Mouse (Mus musculus): ENCODE data around the gene Col11a2. TPM values are rescaled to one million over a fixed set of nuclear protein-coding genes. Genes with fewer than 3 reads are reported as not detected.

The Col11a2 gene
- polyA plus RNA-seq, 1 experiment from 2014 or later = 4.3 TPM

DNA sequence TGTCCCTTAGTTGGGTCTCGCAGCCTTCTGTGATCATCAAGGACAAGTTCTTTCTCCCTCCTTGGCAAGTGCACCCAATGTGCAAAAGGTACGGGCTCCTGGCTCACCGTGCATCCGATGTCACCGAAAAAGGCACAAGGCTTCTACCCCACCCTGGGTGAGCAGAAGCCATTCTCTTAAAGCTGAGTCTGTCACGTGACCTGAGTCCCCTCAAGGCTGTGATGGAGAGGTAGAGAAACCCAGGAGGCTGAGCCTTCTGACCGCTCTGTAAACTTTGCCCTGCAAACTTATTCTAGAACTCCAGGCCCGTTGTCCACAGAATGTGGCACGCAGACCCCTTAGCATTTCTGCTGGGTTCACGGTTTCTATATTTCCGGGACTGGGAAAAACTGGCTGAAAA is 39.8 kb downstream of the Col11a2 start:
- H3K27me3 ChIP-seq (ENCODE audit: insufficient read depth, low read length) = peaks cover 6% of the 10 kb centered on the region; the same call in 1 of the 2 replicates
- DNase-seq (no peak), ATAC-seq (ENCODE audit: insufficient read depth) (no peak)
- H3K4me2 ChIP-seq = no peak overlapping the region
- WGBS = 81% methylated on average over 11 of the region's 11 CpGs
- no peak overlapping the region for H3K9ac ChIP-seq
- H3K4me1 ChIP-seq (ENCODE audit: insufficient read depth) = no peaks in the 10 kb centered on the region
- no peak overlapping the region for H3K27ac ChIP-seq (ENCODE audit: low read depth)
- TF ChIP-seq CTCF (IDR thresholded peaks at IDR 0.05; ENCODE audit: low read depth) = no peak
- no peaks in the 10 kb centered on the region for H3K9me3 ChIP-seq (ENCODE audit: low read depth, low read length)
- no peaks in the 10 kb centered on the region for H3K36me3 ChIP-seq (ENCODE audit: insufficient read depth)
- H3K4me3 ChIP-seq (ENCODE audit: low read depth, low read length) = no peak overlapping the region

DNA sequence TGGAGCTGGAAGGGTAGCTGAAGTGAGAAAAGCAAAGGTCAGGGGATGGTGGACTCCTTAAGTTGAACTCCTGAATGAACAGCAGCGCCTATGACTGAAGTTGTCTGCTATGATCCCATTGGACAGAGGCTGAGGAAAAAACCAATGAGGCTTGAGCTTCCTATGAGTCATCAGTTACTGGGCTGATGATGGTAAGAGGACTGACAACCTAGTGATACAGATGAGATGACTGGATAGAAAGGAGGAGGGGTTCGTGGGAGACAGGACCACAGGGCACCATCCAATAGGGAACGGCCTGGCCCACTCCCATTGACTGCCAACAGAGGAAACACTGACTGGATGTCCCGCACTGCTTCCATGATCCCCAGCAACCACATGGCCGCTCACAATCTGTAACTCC is 40.4 kb downstream of the Col11a2 start:
- peaks cover 6% of the 10 kb centered on the region; the same call in 1 of the 2 replicates for H3K27me3 ChIP-seq (ENCODE audit: insufficient read depth, low read length)
- no peak overlapping the region for H3K9ac ChIP-seq
- no peak overlapping the region for H3K27ac ChIP-seq (ENCODE audit: low read depth)
- no peak overlapping the region for H3K4me3 ChIP-seq (ENCODE audit: low read depth, low read length)
- no peak for TF ChIP-seq CTCF (IDR thresholded peaks at IDR 0.05; ENCODE audit: low read depth)
- ATAC-seq (ENCODE audit: insufficient read depth) (peak; percentile 68; the same call in 1 of the 2 replicates), DNase-seq (peak; percentile 66)
- no peaks in the 10 kb centered on the region for H3K4me1 ChIP-seq (ENCODE audit: insufficient read depth)
- no peaks in the 10 kb centered on the region for H3K36me3 ChIP-seq (ENCODE audit: insufficient read depth)
- H3K9me3 ChIP-seq (ENCODE audit: low read depth, low read length) = no peaks in the 10 kb centered on the region
- H3K4me2 ChIP-seq = no peak overlapping the region
- WGBS = 14% methylated on average over 5 of the region's 5 CpGs

DNA sequence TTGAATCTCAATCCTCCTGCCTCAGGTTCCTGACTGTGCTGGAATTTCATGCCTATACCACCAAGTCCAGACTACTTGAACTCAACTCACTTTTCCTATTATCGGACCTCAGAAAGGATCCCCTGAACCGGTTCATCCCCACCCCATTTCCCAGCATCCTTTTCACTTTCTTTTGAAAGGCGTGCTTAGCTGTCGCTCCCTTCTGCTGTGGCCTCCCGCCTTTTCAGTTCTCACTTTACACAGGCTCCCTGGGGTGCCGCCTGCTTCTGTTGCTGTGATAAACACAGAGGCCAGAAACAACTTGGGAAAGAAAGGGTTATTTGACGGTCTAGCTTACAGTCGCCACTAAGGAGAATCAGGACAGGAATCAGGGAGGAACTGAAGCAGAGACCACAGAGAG is 43.9 kb downstream of the Col11a2 start:
- no peak overlapping the region for H3K9ac ChIP-seq
- no peaks in the 10 kb centered on the region for H3K9me3 ChIP-seq (ENCODE audit: low read depth, low read length)
- H3K4me1 ChIP-seq (ENCODE audit: insufficient read depth) = no peaks in the 10 kb centered on the region
- DNase-seq (no peak), ATAC-seq (ENCODE audit: insufficient read depth) (no peak)
- no peak overlapping the region for H3K4me2 ChIP-seq
- no peaks in the 10 kb centered on the region for H3K36me3 ChIP-seq (ENCODE audit: insufficient read depth)
- 11% methylated on average over 8 of the region's 8 CpGs for WGBS
- no peak for TF ChIP-seq CTCF (IDR thresholded peaks at IDR 0.05; ENCODE audit: low read depth)
- no peak overlapping the region for H3K4me3 ChIP-seq (ENCODE audit: low read depth, low read length)
- H3K27me3 ChIP-seq (ENCODE audit: insufficient read depth, low read length) = no peaks in the 10 kb centered on the region
- no peak overlapping the region for H3K27ac ChIP-seq (ENCODE audit: low read depth)

DNA sequence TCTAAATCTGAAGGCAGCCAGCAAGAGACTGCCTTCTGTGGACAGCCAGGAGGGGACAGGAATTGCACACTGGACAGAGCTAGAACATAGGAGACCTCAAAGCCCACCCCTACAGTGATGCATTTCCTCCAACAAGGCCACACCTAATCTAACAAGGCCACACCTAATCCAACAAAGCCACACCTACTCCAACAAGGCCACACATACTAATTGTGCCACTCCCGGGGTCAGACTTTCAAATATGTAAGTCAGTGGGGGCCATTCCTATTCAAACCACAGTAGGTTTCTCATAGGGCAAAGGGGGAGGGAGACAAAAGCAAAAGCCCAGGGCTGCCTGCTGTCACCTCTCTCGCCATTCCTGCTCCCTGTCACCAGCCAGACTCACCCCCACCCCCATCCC is 48.1 kb downstream of the Col11a2 start:
- Histone ChIP-seq H3K9ac (no peak overlapping the region), H3K9me3 (ENCODE audit: low read depth, low read length) (no peaks in the 10 kb centered on the region), H3K36me3 (ENCODE audit: insufficient read depth) (no peaks in the 10 kb centered on the region), H3K27me3 (ENCODE audit: insufficient read depth, low read length) (no peaks in the 10 kb centered on the region), H3K4me2 (no peak overlapping the region), H3K27ac (ENCODE audit: low read depth) (no peak overlapping the region), H3K4me3 (ENCODE audit: low read depth, low read length) (no peak overlapping the region), H3K4me1 (ENCODE audit: insufficient read depth) (no peaks in the 10 kb centered on the region)
- ATAC-seq (ENCODE audit: insufficient read depth) = no peak
- TF ChIP-seq CTCF (IDR thresholded peaks at IDR 0.05; ENCODE audit: low read depth) = no peak
- WGBS = 41% methylated on average over 2 of the region's 2 CpGs
- DNase-seq = no peak

DNA sequence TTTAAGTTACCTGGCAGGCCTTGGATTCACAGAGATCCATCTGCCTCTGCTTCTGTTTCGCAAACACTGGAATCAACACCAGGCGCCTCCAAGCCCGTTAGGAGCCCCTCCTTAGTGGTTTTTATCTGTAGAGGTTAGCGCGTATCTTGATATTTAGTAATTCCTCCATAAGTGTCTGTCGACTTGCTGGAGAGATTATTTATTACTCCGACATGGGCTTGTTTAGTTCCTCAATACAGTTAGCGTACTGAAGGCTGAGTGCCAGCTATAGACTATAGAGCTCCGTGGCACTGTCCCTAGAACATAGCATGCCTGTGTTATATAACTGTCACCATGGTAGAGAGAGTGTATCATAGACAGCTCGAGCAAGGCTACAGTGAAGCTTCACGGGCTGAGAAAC is 48.9 kb downstream of the Col11a2 start:
- no peak for DNase-seq
- Histone ChIP-seq H3K9me3 (ENCODE audit: low read depth, low read length) (no peaks in the 10 kb centered on the region), H3K36me3 (ENCODE audit: insufficient read depth) (no peaks in the 10 kb centered on the region), H3K4me1 (ENCODE audit: insufficient read depth) (no peaks in the 10 kb centered on the region), H3K27me3 (ENCODE audit: insufficient read depth, low read length) (no peaks in the 10 kb centered on the region), H3K9ac (no peak overlapping the region), H3K4me2 (no peak overlapping the region), H3K4me3 (ENCODE audit: low read depth, low read length) (no peak overlapping the region), H3K27ac (ENCODE audit: low read depth) (no peak overlapping the region)
- no peak for ATAC-seq (ENCODE audit: insufficient read depth)
- 79% methylated on average over 11 of the region's 11 CpGs for WGBS
- TF ChIP-seq CTCF (IDR thresholded peaks at IDR 0.05; ENCODE audit: low read depth) = no peak

DNA sequence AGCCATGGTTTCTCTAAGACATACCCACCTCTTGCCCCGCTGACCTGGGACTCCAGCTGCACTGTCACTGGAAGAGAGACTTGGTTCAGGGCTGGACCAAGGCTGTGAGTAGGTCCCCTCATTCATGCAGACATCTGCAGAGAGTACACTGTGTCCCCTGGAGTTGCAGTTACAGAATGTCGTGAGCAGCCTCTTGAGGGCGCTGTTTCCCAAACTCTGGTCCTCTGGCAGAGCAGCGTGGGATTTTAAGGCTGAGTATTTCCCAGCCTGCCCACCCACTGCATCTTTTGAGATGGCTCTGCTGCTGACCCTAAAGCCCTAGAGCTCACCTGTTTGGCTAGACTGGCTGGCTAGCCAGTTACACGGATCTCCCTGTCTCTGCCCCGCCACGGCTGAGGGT is 51.7 kb downstream of the Col11a2 start:
- no peaks in the 10 kb centered on the region for H3K27me3 ChIP-seq (ENCODE audit: insufficient read depth, low read length)
- no peak for ATAC-seq (ENCODE audit: insufficient read depth)
- H3K9ac ChIP-seq = no peak overlapping the region
- no peaks in the 10 kb centered on the region for H3K9me3 ChIP-seq (ENCODE audit: low read depth, low read length)
- no peaks in the 10 kb centered on the region for H3K4me1 ChIP-seq (ENCODE audit: insufficient read depth)
- no peak overlapping the region for H3K4me3 ChIP-seq (ENCODE audit: low read depth, low read length)
- no peak overlapping the region for H3K27ac ChIP-seq (ENCODE audit: low read depth)
- TF ChIP-seq CTCF (IDR thresholded peaks at IDR 0.05; ENCODE audit: low read depth) = peak; percentile 18; the same call in 1 of the 2 replicates
- no peaks in the 10 kb centered on the region for H3K36me3 ChIP-seq (ENCODE audit: insufficient read depth)
- no peak for DNase-seq
- WGBS = 49% methylated on average over 7 of the region's 7 CpGs
- H3K4me2 ChIP-seq = no peak overlapping the region

DNA sequence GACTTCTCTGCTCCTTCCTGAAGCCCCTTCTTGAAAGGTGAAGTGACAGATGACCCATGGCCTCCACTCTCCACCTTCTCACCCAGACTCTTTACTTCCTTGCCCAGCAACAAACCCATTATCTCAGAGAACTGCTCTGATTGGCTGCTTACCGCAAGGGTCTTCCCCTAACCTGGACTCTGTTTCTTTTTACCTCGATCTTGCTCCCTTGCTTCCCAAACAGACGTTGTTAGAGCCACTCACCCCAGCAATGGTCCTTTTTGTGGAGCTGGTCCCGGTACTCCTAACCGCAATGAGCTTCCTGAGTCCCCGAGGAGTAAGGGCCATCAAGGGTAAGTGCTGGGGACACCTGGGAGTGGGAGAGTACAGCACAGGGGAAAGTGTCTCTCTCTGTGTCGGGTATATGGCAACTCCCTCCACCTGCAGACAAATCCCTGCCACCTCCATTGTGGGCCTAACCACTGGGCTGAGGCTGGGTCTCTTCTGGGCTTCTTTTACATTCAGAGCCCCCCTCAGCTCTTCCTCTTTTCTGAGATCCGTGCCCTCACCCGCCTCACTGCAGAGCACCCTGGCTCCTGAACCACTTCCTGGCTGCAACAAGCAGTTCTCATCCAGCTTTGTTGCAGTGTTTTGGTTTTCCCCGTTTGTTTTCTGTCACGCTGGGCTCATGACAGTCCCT is 53.1 kb downstream of the Col11a2 start, which contains the start of gene H2-Oa:
TSS of gene H2-Oa (plus strand) at position 144 of the 679 bp plus-strand sequence.
- TF ChIP-seq CTCF (IDR thresholded peaks at IDR 0.05; ENCODE audit: low read depth) = no peak
- Histone ChIP-seq H3K36me3 (ENCODE audit: insufficient read depth) (no peaks in the 10 kb centered on the region), H3K9ac (no peak within 1 kb of the TSS)

More for the DNA sequence above, 53.1 kb downstream of the Col11a2 start, which contains the start of gene H2-Oa:
- no peaks in the 10 kb centered on the region for H3K4me1 ChIP-seq (ENCODE audit: insufficient read depth)
- H3K27me3 ChIP-seq (ENCODE audit: insufficient read depth, low read length) = no peaks in the 10 kb centered on the region
- no peak within 1 kb of the TSS for H3K27ac ChIP-seq (ENCODE audit: low read depth)
- H3K4me2 ChIP-seq = no peak within 1 kb of the TSS
- WGBS = 26% methylated on average over 11 of the region's 11 CpGs
- DNase-seq (no peak), ATAC-seq (ENCODE audit: insufficient read depth) (no peak)
- no peaks in the 10 kb centered on the region for H3K9me3 ChIP-seq (ENCODE audit: low read depth, low read length)
- H3K4me3 ChIP-seq (ENCODE audit: low read depth, low read length) = no peak within 1 kb of the TSS

Data from lung, embryonic 14.5 days (tissue).